Mouse (Mus musculus) cortical plate, adult 2 months (tissue): ENCODE measurements around the gene Dclk1.

ENCODE experiments used
- CTCF ChIP-seq: fragments of 200-500 bp; IDR thresholded peaks from 2 replicates; pipeline ENCODE4 v1.5.1; 2011; ENCODE audit warnings: mild to moderate bottlenecking, control low read depth, low read length; ENCODE audit not compliant: insufficient read depth; ENCODE audit errors: extremely low read depth
- POLR2A ChIP-seq: fragments of 200-500 bp; IDR thresholded peaks from 2 replicates; pipeline ENCODE4 v1.6.1; 2011; ENCODE audit warnings: mild to moderate bottlenecking, low read length, control low read depth; ENCODE audit not compliant: insufficient read depth; ENCODE audit errors: extremely low read depth

- TF ChIP-seq POLR2A (no peak), CTCF (no peak)
These were observed 116.3 kb downstream of the Dclk1 start for GRCm38 (mm10) chr3:55358486-55358885.
